Mouse (Mus musculus): ENCODE data around the gene Taar7a.

DNA sequence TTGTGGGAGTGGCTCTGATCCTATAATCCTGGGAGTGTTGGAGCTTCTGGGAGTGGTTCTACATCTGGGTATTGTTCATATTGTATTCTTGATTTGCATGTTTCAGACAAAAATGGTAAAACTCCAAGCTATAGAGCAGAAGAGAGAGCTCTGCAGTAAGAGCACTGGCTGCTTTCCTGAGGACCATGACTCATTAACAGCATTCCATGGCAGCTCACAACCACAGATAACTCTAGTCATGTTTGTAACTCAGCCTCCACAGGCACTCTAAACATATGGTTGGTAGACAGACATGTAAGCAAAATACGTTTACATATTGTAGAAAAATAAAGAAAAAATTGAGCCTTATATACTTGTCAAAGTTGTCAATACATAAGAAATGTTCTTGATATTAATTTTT, 13.2 kb upstream of the Taar7a start:
- TF ChIP-seq POLR2A (IDR thresholded peaks at IDR 0.05; ENCODE audit: insufficient read length, low read depth) (no peak), CEBPB (IDR thresholded peaks at IDR 0.05; ENCODE audit: insufficient read depth, poor library complexity, severe bottlenecking) (no peak), POLR2AphosphoS2 (IDR thresholded peaks at IDR 0.05; ENCODE audit: insufficient read length, low read depth) (no peak), USF1 (IDR thresholded peaks at IDR 0.05; ENCODE audit: low read depth) (no peak), MYOG (IDR thresholded peaks at IDR 0.05; ENCODE audit: control insufficient read depth in 1 of 3, insufficient read depth in 1 of 3, insufficient read length in 2 of 3, low read depth in 2 of 3) (no peak), TCF3 (IDR thresholded peaks at IDR 0.05; ENCODE audit: insufficient read length, low read depth) (no peak), MAX (IDR thresholded peaks at IDR 0.05; ENCODE audit: low read depth) (no peak), E2F4 (IDR thresholded peaks at IDR 0.05; ENCODE audit: insufficient read depth) (no peak), TCF12 (IDR thresholded peaks at IDR 0.05; ENCODE audit: insufficient read depth, poor library complexity, severe bottlenecking) (no peak), MYOD1 (IDR thresholded peaks at IDR 0.05; ENCODE audit: control insufficient read depth in 1 of 3, insufficient read length in 2 of 3, low read depth in 2 of 3) (no peak)

Measured in myocyte (in vitro differentiated cells).